Mouse (Mus musculus) stomach, postnatal 0 days (tissue): ENCODE measurements around the gene Pycr1. TPM values are rescaled to one million over a fixed set of nuclear protein-coding genes. Genes with fewer than 3 reads are reported as not detected.

Experiments used
- ATAC-seq: fragments of 200-750 bp; cut with Nextera tagmentation; 2 replicates; pipeline ENCODE4 v1.8.0; 2017; ENCODE audit not compliant: low FRiP score, low TSS enrichment
- DNase-seq: peaks from one replicate; pipeline ENCODE4 v3.0.0-alpha.2; 2016; ENCODE audit warnings: low spot score
- H3K27ac ChIP-seq: fragments of 300-500 bp; sonication (generic); replicated peaks from 2 replicates; pipeline ENCODE4 v1.5.1; 2014; ENCODE audit warnings: mild to moderate bottlenecking, control low read depth
- H3K27me3 ChIP-seq: fragments of 300-500 bp; sonication (generic); 2 replicates; pipeline ENCODE4 v1.6.1; 2014; ENCODE audit warnings: low read length; ENCODE audit not compliant: control insufficient read depth, insufficient read depth
- H3K36me3 ChIP-seq: fragments of 300-500 bp; sonication (generic); 2 replicates; pipeline ENCODE4 v1.6.1; 2014; ENCODE audit warnings: low read length, mixed read lengths; ENCODE audit not compliant: control insufficient read depth, insufficient read depth
- H3K4me1 ChIP-seq: fragments of 300-500 bp; sonication (generic); replicated peaks from 2 replicates; pipeline ENCODE4 v1.6.1; 2014; ENCODE audit warnings: antibody characterized with exemption; ENCODE audit not compliant: control insufficient read depth, insufficient read depth
- H3K4me2 ChIP-seq: fragments of 300-500 bp; sonication (generic); replicated peaks from 2 replicates; pipeline ENCODE4 v1.6.1; 2014; ENCODE audit warnings: low read depth, mild to moderate bottlenecking, control low read depth, moderate library complexity
- H3K4me3 ChIP-seq: fragments of 300-500 bp; sonication (generic); 2 replicates; pipeline ENCODE4 v1.5.1; 2014; ENCODE audit warnings: low read depth, low read length, control low read depth
- H3K9ac ChIP-seq: fragments of 300-500 bp; sonication (generic); 2 replicates; pipeline ENCODE4 v1.6.1; 2014; ENCODE audit warnings: mild to moderate bottlenecking, low read length, control low read depth, mixed read lengths
- H3K9me3 ChIP-seq: fragments of 300-500 bp; sonication (generic); 2 replicates; pipeline ENCODE4 v1.6.1; 2016; ENCODE audit warnings: low read length; ENCODE audit not compliant: control insufficient read depth
- CTCF ChIP-seq: IDR thresholded peaks from 2 replicates; pipeline ENCODE4 v1.5.1; 2016; ENCODE audit warnings: antibody characterized with exemption, low read depth, mild to moderate bottlenecking, moderate library complexity
- EP300 ChIP-seq: optimal IDR thresholded peaks from 2 replicates; pipeline ENCODE3; 2016; ENCODE audit warnings: antibody characterized with exemption
- WGBS: fragments of 180-500 bp; shearing (Covaris S2); extraction: QIAGEN DNeasy Blood & Tissue Kit; methylation state at CpG from one replicate; pipeline ENCODE4 v1.1.7; 2014; 5-methylcytosine and 5-hydroxymethylcytosine counted together
- polyA plus RNA-seq: library from polyadenylated mRNA; unstranded; fragments of >200 nt; fragmentation: Nextera tagmentation; extraction: Ambion mirVana; gene quantifications from 2 replicates; pipeline ENCODE4 v1.2.1, GENCODE M21; 2015

The Pycr1 gene
- polyA plus RNA-seq, 1 experiment from 2014 or later = 18.4 TPM

DNA sequence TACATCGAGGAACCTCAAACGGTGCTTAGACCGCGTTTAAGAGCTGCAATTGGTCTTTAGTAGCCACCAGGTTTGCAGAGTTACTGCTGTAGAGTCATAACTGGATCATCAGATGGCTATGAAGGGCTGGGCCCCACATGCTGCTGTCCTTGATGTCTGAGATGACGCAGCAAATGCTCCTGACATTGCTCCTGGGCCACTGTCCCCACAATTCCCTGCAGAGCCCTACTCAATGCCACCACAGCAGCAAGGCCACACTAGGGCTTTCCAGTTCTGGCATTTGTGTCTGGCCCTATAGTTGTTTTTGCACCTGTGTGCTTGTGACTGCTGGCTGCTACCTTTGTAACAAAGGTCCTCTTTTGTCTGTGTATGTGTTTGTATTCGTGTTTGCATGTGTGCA is 20.8 kb downstream of the Pycr1 start:
- no peak for ATAC-seq
- Histone ChIP-seq H3K4me1 (peaks cover 3% of the 10 kb centered on the region; the same call in 1 of the 2 replicates), H3K27me3 (no peaks in the 10 kb centered on the region), H3K27ac (no peak overlapping the region), H3K4me2 (no peak overlapping the region), H3K9me3 (no peaks in the 10 kb centered on the region), H3K4me3 (no peak overlapping the region), H3K9ac (no peak overlapping the region), H3K36me3 (peaks cover 9% of the 10 kb centered on the region)
- TF ChIP-seq EP300 (no peak), CTCF (no peak)
- WGBS = 89% methylated on average over 6 of the region's 6 CpGs
- DNase-seq = no peak

DNA sequence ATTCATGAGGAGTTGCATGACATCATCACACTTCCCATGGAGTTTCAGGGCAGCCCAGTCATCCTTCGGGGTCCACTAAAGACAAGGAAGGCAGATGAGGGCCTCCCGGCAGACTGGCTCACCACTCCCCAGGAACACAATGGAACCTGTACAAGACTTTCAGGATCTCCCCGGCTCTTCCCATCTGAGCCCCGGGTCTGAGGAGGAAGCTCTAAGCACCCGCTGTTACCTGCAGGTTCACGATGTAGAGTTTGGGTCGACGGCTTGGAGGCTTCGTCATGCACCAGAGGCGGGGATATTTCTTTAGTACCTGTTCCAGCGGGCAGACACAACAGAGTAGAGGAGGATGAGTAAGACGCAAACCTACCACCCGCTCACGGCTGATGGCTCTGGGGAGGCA is 23.4 kb downstream of the Pycr1 start:
- no peak overlapping the region for H3K4me2 ChIP-seq
- DNase-seq (no peak), ATAC-seq (no peak)
- peaks cover 4% of the 10 kb centered on the region for H3K4me1 ChIP-seq
- no peak overlapping the region for H3K4me3 ChIP-seq
- H3K27ac ChIP-seq = no peak overlapping the region
- no peaks in the 10 kb centered on the region for H3K9me3 ChIP-seq
- TF ChIP-seq EP300 (no peak), CTCF (no peak)
- 87% methylated on average over 14 of the region's 14 CpGs for WGBS
- no peak overlapping the region for H3K9ac ChIP-seq
- peaks cover 9% of the 10 kb centered on the region for H3K36me3 ChIP-seq
- no peaks in the 10 kb centered on the region for H3K27me3 ChIP-seq

GRCm38 (mm10) chr11:120618619-120619535 is 24.7 kb downstream of the Pycr1 start:
- 93% methylated on average over 25 of the region's 25 CpGs for WGBS
- no peaks in the 10 kb centered on the region for H3K9me3 ChIP-seq
- H3K4me1 ChIP-seq = peaks cover 3% of the 10 kb centered on the region
- DNase-seq = no peak
- no peaks in the 10 kb centered on the region for H3K27me3 ChIP-seq
- no peak overlapping the region for H3K4me3 ChIP-seq
- no peak overlapping the region for H3K4me2 ChIP-seq
- H3K36me3 ChIP-seq = peaks cover 9% of the 10 kb centered on the region
- H3K27ac ChIP-seq = no peak overlapping the region
- ATAC-seq = no peak
- TF ChIP-seq CTCF (no peak), EP300 (no peak)
- no peak overlapping the region for H3K9ac ChIP-seq

GRCm38 (mm10) chr11:120617519-120618112 is 26.0 kb downstream of the Pycr1 start, which contains the start of gene Pcyt2:
Gene Pcyt2 (minus strand): TSS chr11:120617936.
- Histone ChIP-seq H3K27me3 (no peaks in the 10 kb centered on the region), H3K27ac (peak within 1 kb of the TSS; percentile 86), H3K9ac (peak within 1 kb of the TSS; percentile 81), H3K9me3 (no peaks in the 10 kb centered on the region), H3K4me2 (peak within 1 kb of the TSS; percentile 88), H3K4me3 (peak within 1 kb of the TSS; percentile 79), H3K36me3 (peaks cover 9% of the 10 kb centered on the region), H3K4me1 (peaks cover 3% of the 10 kb centered on the region)
- no peak for TF ChIP-seq CTCF
- TF ChIP-seq EP300 = no peak
- DNase-seq (peak; percentile 97), ATAC-seq (peak; percentile 91)
- under 1% methylated on average over 53 of the region's 56 CpGs for WGBS

DNA sequence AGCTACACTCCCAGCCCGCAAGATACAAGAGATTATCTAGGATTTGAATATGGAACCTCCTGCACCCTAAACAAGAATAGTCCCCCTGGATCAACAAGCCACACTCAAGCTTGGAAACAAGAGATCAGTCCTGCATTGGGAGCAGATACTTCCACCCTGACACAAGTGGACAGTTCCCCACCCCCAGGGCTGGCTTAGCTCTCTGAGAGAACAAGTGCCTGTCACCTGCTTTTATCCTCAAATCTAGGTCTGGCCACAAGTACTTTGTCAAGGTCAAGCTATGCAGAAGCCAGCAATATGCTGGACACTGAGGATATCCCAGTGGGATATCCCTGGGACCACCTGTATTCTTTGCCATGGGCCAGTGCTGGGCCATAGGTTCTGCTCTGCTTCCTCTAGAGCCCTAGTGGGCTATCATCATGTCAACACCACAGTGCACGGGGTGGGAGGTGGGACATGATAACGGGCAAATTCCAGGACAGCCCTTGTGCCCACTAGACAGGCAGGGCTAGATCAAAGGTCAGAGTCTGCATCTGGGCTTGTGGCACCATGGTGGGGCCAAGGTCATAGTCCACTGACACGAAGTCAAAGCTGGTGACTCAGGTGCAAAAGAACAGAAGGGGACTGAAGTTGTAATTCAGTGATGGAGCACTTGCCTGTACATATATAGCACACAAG is 26.8 kb downstream of the Pycr1 start:
- ATAC-seq = no peak
- Histone ChIP-seq H3K4me2 (peak overlapping the region; percentile 88), H3K9ac (peak overlapping the region; percentile 81), H3K36me3 (peaks cover 12% of the 10 kb centered on the region; the same call in 1 of the 2 replicates), H3K4me3 (peak overlapping the region; percentile 79), H3K27me3 (no peaks in the 10 kb centered on the region), H3K9me3 (no peaks in the 10 kb centered on the region), H3K27ac (peak overlapping the region; percentile 86; the same call in 1 of the 2 replicates), H3K4me1 (peaks cover 3% of the 10 kb centered on the region)
- 44% methylated on average over 4 of the region's 4 CpGs for WGBS
- TF ChIP-seq CTCF = no peak
- TF ChIP-seq EP300 = no peak
- no peak for DNase-seq
